Mouse (Mus musculus) naive thymus-derived CD4-positive, alpha-beta T cell, adult 2 months (primary cell): ENCODE results near the gene Tirap.
"Not testable (repeated sequence)": the region's sequence is repeated elsewhere in the genome, so short reads cannot be mapped to it uniquely, and the experiment has no call there.

Experiments
- DNase-seq: peaks from one replicate; pipeline ENCODE4 v3.0.0-alpha.2; 2011; ENCODE audit warnings: low read depth

Gene Tirap

DNA sequence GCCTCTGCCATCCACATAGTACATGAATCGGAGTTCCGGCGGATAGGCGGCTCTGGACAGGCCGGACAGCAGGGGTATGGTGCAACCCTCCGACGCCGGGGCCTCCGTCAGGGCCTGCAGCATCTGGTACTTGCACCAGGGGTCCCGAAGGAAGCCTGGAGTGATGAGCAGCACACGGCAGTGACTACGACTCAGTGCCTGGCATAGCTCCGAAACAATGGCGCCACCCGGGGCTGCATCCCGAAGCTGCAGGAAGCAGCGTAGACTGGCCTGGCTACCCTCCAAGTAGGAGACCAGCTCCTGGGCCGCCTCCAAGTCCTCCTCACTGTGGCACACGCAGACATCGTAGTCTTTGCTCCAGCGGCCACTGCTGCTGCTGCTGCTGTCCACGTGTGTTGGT lies 11.4 kb downstream of the Tirap start:
- no peak for DNase-seq

DNA sequence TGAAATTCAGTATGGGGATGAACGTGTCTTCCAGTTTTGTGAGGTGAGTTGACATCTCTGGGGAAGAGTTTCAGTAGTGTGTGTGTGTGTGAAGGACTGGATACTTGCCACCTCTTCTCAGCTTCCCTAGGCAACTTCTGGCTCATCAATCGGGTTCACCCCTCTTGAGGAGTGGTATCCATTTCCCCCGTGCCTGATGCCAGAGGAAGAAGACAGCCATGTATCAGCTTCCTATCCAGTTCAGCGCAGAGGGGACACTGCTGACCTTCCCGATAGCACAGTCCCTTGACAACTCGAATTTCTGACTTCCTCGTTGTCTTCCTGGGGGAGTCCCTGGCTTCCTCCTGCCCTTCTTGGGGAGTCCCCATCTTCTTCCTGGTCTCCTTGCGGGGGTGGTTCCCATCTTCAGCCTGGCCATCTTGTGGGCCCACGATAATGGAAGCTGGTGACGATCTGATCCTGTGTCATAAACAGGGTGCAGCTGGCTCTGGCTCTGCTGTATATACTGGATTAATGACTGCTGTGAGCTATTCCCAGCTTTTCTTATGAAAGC lies 12.7 kb downstream of the Tirap start:
- DNase-seq: no peak

DNA sequence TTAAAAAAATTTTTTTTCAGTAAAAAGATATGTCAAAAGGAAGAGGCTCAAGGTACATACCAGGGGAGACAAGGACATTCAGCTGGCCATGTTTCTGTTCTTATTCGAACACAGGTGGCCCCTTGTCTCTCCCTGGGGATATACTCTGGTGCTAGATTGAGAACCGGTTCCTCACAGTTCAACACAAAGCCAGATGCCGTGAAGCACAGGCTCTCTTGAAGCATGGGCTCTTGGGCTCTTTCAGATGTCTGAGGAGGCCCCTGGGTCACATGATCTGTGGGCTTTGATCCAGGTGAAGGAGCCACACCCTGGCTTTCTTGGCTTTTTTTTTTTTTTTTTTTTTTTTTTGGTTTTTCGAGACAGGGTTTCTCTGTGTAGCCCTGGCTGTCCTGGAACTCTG lies 13.7 kb downstream of the Tirap start:
- DNase-seq: no peak

DNA sequence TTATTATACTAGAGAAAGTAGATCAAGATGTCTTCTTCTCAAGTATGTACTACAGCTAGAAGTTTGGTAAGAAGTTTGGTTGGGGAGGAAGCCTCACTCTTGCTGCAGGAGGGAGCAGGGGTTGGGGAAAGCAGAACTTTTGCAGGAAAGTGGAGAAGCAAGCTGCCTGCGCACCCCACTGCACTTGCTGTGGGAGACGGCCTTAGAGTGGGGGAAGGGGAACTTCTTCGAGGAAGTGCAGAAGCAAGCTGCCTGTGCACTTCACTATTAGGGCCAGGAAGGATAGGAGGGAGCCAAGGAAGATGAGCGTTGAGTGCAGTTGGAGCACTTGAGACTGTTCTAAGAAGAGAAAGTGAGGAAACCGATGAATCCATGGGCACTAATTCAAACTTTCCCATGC lies 16.7 kb downstream of the Tirap start:
- DNase-seq: no peak

DNA sequence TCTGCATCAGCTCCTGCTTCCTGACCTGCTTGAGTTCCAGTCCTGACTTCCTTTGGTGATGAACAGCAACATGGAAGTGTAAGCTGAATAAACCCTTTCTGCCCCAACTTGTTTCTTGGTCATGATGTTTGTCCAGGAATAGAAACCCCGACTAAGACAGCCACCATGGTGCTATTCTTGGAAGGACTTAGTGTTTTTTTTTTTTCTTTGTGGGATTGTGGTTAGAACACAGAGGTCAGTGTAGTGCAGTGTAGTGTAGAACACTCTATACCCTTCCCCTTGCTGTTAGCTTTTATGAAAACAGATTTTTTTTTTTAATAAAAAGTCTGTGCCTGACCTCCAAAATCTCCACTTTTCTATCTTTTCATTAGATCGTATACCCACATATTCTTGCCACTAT lies 17.3 kb downstream of the Tirap start:
- no peak for DNase-seq

DNA sequence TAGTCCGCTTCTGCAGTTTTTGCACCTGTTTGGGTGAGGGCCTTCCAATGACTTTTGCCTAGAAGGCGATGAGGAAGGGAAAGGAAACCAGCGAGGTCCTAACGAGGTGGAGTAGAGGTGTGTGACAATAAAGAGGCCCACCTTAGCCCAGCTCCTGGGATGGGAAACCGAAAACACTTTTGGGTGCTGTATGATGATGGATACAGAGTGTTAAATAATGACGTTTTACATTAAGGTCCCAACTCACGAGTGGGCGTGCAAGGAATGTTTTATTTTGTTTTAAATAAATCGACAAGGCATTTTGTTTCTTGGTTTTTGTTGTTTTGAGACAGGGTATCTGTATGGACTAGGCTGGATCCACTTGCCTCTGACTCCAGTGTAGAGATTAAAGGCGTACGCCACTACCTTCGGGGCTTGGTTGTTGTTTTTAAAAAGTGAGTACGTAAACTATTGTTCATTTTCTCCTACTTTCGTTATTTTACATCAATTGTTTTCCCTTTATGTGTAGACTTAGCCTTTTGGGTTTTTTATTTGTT lies 23.9 kb downstream of the Tirap start:
- no peak for DNase-seq

DNA sequence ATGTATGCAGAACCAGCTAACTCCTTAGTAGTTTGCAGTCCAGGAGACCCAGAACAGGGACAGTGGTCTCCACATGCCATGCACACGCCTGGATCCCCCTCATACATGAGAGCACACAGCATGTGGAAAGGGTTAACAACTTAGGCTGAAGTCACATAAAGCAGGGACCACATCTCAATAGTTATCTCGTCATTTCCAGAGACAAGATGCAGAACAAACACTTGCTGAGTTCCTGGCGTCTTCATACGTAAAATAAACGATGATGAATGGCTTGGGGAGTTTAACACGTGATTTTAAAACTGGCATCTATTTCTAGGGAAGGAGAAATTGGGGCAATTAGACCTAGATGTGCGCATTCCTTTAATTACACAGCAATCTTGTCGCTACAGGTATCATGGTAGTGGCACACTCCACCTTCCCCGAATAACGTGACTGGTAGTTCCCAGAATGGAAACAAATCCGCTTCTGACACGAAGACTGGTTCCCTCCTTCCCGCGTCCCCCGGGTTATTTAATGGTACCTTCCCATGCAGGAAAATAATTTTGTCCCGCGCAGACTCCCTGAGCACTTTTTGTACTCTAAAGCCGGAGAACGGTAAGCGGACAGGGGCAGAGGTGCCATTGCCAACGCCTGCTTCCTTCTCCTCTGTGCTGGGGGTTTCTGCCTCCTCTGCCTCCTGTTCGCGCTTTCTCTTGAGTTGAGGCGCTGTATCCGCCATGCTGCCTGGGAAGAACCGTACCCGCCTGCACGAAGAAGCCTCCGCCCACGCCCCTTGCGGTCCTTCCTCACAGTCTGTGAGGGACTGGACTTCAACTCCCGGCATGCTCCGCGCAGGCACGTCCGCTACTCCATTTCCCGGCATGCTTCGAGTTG lies 24.6 kb downstream of the Tirap start, which contains the start of gene Dcps:
Dcps (minus strand) TSS at position 811 of the 873 bp plus-strand sequence.
- peak; percentile 94 for DNase-seq

DNA sequence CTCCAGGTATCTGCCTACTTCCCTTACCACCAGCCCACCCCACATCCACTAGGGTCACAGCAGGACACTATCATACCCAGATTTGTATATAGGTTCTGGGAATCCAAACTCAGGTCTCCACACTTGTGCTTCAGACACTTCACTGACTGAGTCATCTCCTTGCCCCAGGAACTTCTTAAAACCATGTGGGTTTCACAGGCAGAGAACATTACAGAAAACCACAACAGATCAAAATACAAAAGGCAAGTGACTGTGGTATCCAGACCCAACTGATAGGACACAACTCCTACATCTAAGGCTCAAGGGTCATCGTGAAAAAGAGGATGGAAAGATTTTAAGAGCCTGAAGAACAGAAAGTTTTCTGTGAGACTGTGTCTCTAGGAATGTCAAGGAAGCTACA lies 26.8 kb downstream of the Tirap start:
- DNase-seq: no peak

DNA sequence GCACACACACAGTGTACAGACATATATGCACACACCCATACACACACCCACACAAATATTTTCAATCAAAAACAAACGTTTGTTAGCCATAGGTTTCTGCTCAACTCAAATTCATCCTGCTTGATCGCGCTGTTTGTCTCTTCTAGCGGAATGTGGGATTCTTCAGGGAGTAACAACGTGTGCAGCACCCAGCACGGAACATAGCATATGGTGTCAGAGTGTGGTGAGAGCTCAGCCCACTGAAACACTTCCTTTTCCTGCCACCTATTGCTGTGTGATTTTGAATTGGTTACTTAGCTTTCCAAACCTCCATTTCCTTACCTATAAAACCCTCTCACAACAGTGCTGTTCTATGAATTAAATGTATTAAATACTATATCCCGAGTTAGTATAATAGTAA lies 30.0 kb downstream of the Tirap start:
- DNase-seq: no peak

DNA sequence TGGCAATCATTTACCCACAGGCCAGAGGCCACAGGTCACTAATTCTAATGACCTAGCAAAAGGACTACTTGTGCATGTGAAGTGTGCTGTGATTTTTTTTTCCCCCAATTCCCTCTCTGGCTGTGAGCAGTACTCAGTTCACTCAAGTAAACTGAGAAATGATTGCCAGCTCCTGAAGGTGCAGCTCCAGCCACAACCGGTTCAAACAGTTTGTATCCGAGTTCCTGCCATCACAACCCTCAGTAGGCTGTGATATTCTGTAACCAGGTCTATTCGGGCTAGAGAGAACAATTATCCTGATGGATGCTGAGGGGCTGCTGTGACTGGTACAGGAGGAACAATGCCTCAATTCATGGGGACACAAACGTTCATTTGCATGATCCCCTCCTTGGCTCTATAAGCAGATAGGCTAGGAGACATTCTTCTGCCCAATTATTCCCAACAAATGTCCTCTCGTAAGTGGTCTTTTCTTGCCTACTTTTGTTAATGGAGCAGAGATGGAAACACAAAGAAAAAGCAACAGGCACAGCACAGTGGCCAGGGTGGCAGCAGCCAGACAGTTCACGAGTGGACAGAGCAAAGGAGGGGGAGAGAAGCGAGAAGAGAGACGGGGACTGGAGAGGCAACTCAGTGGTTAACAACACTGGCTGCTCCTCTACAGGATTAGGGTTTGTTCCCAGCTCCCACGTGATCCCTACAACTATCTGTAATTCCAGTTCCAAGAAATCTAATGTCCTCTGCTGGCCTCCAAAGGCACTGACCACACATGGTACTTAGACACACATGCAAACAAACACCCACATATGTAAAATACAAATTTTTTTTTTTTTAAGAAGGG lies 33.1 kb downstream of the Tirap start:
- no peak for DNase-seq

DNA sequence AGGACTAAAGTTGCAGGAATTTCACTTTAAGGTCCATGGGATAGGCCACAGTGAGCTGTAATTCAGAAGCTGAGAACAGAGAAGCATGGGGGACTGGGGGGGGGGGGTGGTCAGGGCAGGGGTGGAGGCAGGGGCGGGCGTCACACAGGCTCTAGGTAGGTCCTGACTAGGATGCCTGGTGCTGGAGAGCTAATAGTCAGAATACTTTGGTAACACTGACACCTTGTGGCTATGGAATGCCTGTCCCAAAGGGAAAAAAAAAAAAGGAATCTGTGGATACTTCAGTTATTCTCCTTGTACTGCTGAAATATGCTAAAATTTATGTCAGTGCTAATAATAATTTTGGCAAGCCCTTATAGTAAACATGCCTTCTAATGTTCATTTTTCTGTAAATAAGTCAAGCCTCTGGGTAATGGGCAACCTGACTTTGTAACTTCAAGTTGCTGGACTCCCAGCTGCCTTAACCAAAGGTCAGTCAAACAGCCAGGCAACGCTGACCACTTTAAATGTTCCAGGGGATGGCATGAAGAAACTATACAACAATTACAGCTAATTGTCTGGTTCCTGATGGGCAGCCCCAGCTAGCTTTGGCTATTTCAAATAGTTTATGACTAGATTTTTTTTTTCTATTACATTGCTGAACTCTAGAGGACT lies 33.8 kb downstream of the Tirap start:
- peak; percentile 50 for DNase-seq

DNA sequence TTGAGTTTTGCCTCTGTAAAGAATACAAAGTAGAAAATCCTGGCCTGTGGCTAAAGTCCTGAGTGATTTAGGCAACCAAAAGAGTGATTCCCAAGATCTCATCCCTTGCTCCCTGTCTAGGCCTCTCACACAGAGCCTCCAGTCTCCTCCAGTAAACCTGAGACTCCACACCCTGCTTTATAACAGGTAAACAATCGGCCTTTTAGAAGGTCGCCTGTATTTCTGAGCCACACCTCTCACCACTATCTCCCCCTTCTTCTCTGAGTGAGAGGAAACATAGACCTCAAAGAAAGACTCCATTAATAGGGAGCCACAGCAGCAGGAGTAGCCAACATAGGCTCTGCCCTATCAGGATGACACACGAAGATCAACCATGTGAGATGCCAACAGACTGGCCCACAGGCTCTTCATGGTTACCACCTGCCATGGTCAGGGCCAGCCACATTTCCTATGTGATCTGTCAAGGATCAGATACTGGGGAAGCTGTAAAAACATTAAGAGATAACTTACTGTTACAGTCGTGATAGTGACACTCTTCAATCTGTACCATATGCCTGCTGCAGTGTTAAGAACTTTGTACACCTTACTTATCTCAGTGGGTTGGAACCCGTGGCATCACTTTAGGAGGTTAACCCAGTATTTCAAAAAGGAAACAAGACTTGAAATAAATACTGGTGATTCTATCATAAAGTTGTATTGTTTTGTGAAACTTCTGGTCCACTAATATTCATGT lies 35.8 kb downstream of the Tirap start:
- DNase-seq: no peak

DNA sequence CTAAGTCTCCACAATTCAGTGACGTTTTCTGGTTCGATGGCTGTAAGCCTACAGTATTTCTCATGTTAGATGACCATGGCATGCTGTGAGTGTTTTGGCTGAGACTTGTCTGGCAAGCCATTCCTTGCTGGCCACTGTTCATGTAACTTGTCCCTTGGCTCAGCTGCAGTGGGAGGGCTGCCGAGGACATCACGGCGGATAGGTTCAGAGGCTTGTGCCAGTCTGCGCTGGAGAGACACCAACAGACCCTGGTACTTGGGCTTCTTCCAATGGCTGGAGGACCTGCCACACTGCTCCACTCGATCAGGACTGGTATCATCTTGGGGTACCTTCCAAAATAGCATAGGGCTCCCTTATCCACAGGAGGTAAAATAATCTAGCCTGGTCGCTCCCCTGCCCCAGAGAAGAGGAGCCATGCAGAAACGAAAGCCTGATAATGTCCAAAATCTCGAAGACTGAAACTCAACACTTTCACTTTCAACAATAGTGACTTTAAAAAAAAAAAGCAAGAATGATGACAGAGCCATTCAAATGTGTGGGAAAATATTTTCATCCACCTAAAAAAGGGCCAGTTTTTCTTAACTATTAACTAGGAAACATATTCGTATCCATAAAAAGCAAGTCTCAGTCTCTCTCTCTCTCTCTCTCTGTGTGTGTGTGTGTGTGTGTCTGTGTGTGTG lies 36.9 kb downstream of the Tirap start:
- no peak for DNase-seq

DNA sequence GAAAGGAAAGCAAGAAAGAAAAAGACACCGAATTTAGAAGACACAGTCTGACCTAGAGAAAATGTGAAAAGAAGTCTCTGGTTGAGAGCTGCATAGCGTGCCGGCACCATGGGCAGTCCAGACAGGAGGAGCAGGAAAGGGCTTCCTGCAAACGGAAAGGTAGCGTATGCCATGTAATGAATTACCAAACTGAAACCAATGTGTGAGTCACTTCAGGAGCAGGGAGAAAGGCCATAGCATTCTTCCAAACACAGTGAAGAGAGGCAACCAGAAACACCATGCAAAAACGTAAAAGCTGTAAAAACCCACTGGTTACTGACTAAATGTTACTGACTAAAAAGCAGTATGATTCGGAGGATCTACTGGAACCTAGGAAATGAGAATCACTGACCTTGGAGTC lies 38.4 kb downstream of the Tirap start:
- DNase-seq: no peak

DNA sequence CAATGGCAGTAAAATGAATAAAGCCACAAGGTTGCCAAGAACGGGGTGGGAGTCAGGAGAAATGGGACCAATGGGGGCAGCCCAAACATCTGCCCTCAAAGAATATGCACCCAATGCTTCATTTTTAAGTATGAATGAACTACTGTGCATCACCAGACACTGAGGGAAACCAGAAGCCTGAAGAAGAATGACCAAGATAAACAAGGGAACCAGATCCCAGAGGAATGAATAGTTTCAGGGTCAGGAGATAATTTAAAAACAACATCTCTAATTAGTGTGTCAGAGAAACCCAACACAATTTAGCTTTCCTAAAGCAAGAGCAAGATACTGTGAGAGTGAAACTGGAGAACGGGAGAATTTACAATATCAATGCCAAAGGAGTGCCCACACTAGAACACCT lies 39.4 kb downstream of the Tirap start:
- DNase-seq: no peak

DNA sequence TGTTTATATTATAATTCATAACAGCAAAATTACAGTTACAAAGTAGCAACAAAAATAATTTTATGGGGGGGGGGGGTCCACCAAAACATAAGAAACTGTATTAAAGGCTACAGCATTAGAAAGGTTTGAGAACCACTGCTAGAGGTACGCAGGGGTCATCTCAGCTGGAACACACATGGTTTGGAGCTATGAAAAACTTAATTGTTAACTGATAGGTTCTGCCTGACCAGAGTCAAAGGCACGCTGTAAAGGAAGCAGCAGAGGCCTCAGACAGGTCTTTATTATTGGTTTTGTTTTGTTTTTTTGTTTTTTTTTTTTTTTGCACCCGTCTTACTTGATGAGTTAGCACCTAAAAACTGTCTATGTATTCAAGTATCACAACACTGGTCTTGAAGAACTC lies 41.6 kb downstream of the Tirap start:
- DNase-seq: no peak

DNA sequence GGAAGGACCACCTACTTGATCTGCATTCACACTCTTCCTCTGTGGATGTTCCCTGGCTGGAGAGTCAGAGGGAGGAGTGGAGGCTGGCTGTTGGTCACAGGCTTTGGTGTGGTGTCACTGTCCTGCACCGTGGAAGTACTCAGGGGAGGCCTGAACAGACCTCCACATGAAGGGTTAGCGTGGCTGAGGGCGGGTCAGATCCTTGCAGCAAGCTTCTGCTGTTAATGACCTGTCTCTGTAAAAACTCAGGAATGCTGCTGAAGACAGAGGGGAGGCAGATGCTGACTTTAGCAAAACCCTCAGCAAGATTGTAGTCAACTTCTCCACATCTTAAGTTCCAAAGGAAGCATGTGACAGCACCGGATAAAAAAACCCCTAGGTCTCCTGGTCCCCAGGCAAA lies 43.2 kb downstream of the Tirap start:
- DNase-seq: no peak

DNA sequence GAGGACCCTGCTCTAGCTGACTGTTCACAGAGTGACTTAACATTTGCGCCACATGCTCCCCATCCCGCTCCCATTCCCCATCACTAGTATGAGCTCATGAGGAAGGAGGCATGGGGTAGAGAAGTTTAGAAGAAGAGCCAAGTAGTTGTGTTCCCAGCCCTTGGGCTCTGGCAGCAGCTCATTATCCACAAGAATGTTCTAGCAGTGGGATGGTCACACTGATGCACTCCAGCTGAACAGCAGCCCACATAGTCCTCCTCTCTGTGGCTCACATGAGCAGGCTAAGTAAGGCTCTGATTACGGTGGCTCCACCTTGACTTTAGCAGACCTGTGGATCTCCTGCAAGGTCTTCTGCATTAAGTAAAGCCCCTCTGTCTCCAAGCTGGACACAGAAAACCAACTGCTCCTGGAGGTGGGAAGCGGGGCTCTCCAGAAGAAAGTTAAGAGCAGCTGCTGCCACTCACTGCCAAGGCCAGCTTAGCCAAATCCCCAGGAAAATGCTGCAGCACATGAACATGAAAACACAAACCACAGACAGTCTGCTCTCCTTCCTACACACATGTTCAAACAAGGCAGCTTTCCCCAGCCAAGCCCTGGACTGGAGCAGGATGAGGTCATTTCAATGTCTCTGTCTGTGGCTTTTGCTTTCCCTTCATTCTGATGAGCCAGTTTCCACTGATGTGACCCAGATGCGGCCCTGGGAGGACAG lies 43.9 kb downstream of the Tirap start:
- no peak for DNase-seq

DNA sequence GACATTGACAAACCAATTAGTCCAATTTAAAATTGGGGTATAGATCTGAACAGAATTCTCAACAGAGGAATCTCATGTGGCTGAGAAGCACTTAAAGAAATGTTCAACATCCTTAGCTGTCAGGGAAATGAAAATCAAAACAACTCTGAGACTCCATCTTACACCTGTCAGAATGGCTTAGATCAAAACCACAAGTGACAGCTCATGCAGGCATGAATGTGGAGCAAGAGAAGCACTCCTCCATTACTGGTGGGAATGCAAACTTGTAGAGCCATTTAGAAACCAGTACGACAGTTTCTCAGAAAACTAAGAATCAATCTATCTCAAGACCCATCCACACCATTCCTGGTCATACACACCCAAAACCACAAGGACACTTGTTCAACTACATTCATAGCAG lies 47.2 kb downstream of the Tirap start:
- DNase-seq: no peak

DNA sequence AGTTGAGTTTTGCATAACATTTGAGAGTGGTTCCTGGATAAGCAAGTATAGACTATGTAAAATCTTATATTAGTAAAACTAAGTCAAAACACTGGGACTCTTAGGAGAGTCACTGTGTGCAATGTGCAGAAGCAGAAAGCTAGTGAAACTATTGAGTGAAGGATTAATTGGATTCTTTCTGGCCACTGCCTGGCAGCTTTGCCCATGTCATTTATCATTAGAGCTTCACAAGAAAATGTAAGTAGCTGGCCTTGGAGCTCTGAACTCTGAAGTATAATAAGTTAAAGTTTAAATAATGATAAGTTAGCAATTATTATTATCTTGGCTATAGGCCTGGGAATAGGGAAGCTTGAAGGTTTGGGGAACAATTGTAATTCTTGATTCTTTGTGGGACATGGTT lies 51.3 kb downstream of the Tirap start:
- not testable (repeated sequence) for DNase-seq
